9 mouse cellular contexts compared by ENCODE assay signal in the genomic region with DNA sequence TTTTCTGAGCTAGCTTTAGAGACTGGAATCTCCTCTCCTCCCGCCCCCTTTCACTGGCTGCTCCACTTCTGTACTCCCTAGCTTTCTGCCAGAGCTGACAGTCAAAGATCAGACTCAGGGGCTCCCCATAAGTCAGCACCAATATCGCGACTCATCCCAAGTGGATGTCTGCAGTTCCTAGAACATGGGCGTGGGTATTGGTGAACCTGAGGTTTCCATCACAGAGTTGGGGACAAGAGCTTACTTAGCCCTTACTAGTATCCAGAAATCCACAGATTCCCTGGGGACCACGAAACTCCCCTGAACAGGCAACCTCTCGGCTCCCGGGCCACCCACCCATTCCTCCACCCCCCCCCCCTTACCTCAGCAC. TPM values are rescaled to one million over a fixed set of nuclear protein-coding genes. Genes with fewer than 3 reads are reported as not detected.
DNase-seq lines count a peak whose midpoint lies in the region; ATAC-seq and TF ChIP-seq lines count a peak whose summit lies in the region.
"Had no signal": no experiment of that assay in that cellular context is flagged by ENCODE, and none has a peak within 500 bp of the region (broad histone marks: within the 10 kb centered on the region; RNA-seq: fewer than 3 reads in every experiment).

No protein-coding gene starts in this region.

- TF ChIP-seq POLR2A in testis, adult 2 months (IDR thresholded peaks at IDR 0.05; ENCODE audit: control insufficient read depth, low read depth, low read length) = no peak

- peak overlapping the region; percentile 7; the same call in 1 of the 2 replicates for H3K4me3 ChIP-seq in testis, adult 2 months (ENCODE audit: control insufficient read depth, low read depth, low read length)
- no peak overlapping the region for H3K4me3 ChIP-seq in liver, embryonic 13.5 days (replicated peaks)

- no peak for TF ChIP-seq CTCF in testis, adult 2 months (IDR thresholded peaks at IDR 0.05; ENCODE audit: control insufficient read depth, insufficient read depth, insufficient replicate concordance, low read depth, low read length)

- DNase-seq in frontal cortex, postnatal 14 days (ENCODE audit: low spot score in 2 of 2) = peak; percentile 17 to 26
- DNase-seq in frontal cortex, postnatal 10 days (ENCODE audit: low spot score in 2 of 2) = no peak
- no peak for DNase-seq in testis, postnatal 10 days (ENCODE audit: low spot score)
- DNase-seq in liver, embryonic 13.5 days = no peak
- no peak for DNase-seq in urinary bladder, postnatal 10 days (ENCODE audit: low spot score)
- DNase-seq in yolk sac, embryonic 10.5 days (ENCODE audit: low spot score) = no peak
- DNase-seq in cerebellum, postnatal 14 days = no peak
- DNase-seq: lung, adult 18-20 months had no signal

- H3K27ac ChIP-seq in testis, adult 2 months (ENCODE audit: control insufficient read depth, insufficient read depth, low read depth, low read length) = no peak overlapping the region
- H3K27ac ChIP-seq in liver, embryonic 13.5 days = no peak overlapping the region

- H3K9me3 ChIP-seq in liver, embryonic 13.5 days (replicated peaks) = no peaks in the 10 kb centered on the region

- H3K36me3 ChIP-seq in testis, adult 2 months (ENCODE audit: control insufficient read depth, insufficient read depth, low read length) = no peaks in the 10 kb centered on the region
- no peaks in the 10 kb centered on the region for H3K36me3 ChIP-seq in liver, embryonic 13.5 days

- no peaks in the 10 kb centered on the region for H3K27me3 ChIP-seq in testis, adult 2 months (ENCODE audit: control insufficient read depth, insufficient read depth, low read length)
- H3K27me3 ChIP-seq in liver, embryonic 13.5 days = peaks cover 29% of the 10 kb centered on the region

- no peak for ATAC-seq in liver, embryonic 13.5 days (ENCODE audit: low read depth)

- H3K4me2 ChIP-seq in liver, embryonic 13.5 days = peak overlapping the region; percentile 36; the same call in 1 of the 2 replicates

- WGBS in liver, embryonic 13.5 days (ENCODE audit: insufficient replicate concordance) = 2% methylated on average over 7 of the region's 7 CpGs

- peaks cover 5% of the 10 kb centered on the region for H3K4me1 ChIP-seq in testis, adult 2 months (ENCODE audit: control insufficient read depth, insufficient read depth, low read length)
- no peaks in the 10 kb centered on the region for H3K4me1 ChIP-seq in liver, embryonic 13.5 days (replicated peaks)

- no peak overlapping the region for H3K9ac ChIP-seq in liver, embryonic 13.5 days

RNA-seq across cellular contexts. Expression of a gene that starts 0.4 kb away (rescaled TPM):
- 0.16 and 0.58 TPM in 2 replicates for polyA plus RNA-seq in testis, adult 2 months (2012; rRNA removed)
- polyA plus RNA-seq in liver, embryonic 13.5 days (2015; fragmentation: Nextera tagmentation; extraction: Ambion mirVana) = 0.08 and 0.09 TPM in 2 replicates

Comparison
In these comparisons a context has a peak if more than half of its experiments do, and no peak if none do; other contexts are left out.
1. DNase-seq: peak in frontal cortex, postnatal 14 days (2 of 2); none in frontal cortex, postnatal 10 days (0 of 2), testis, postnatal 10 days (single experiment), liver, embryonic 13.5 days (single experiment), urinary bladder, postnatal 10 days (single experiment), yolk sac, embryonic 10.5 days (single experiment) and cerebellum, postnatal 14 days (0 of 2).